Mouse (Mus musculus) liver, embryonic 14.5 days (tissue): ENCODE results near the gene Cdip1. TPM values are rescaled to one million over a fixed set of nuclear protein-coding genes. Genes with fewer than 3 reads are reported as not detected.

Source experiments
- ATAC-seq: fragments of 200-750 bp; cut with Nextera tagmentation; 2 replicates; pipeline ENCODE4 v1.8.0; 2017; ENCODE audit warnings: moderate number of reproducible peaks, mild to moderate bottlenecking, moderate library complexity; ENCODE audit not compliant: insufficient read depth
- DNase-seq, 3 experiments: peaks; one replicate each; pipeline ENCODE4 v3.0.0-alpha.2; 2012 to 2013; ENCODE audit warnings: low read depth in 3 of 3, low spot score in 3 of 3
- H3K27ac ChIP-seq: fragments of 300-500 bp; sonication (generic); 2 replicates; pipeline ENCODE4 v1.5.1; 2014; ENCODE audit warnings: moderate library complexity, mild to moderate bottlenecking, control low read depth, inconsistent platforms
- H3K27me3 ChIP-seq: fragments of 300-500 bp; sonication (generic); 2 replicates; pipeline ENCODE4 v1.6.1; 2014; ENCODE audit warnings: mild to moderate bottlenecking, low read length, moderate library complexity; ENCODE audit not compliant: control insufficient read depth, insufficient read depth
- H3K36me3 ChIP-seq: fragments of 300-500 bp; sonication (generic); replicated peaks from 2 replicates; pipeline ENCODE4 v1.6.1; 2014; ENCODE audit warnings: low read depth; ENCODE audit not compliant: control insufficient read depth, insufficient read depth
- H3K4me1 ChIP-seq, 2 experiments: fragments of 200-500 bp in 1 of 2; fragments of 300-500 bp in 1 of 2; sonication (generic) in 1 of 2; replicated peaks; 2 replicates each; pipeline ENCODE4 v1.6.1; 2012 to 2014; ENCODE audit warnings: antibody characterized with exemption in 1 of 2, inconsistent platforms in 1 of 2, low read length in 1 of 2; ENCODE audit not compliant: control insufficient read depth in 2 of 2, insufficient read depth in 2 of 2
- H3K4me2 ChIP-seq: fragments of 300-500 bp; sonication (generic); 2 replicates; pipeline ENCODE4 v1.6.1; 2014; ENCODE audit warnings: low read depth, mild to moderate bottlenecking, control low read depth, moderate library complexity
- H3K4me3 ChIP-seq, 2 experiments: fragments of 200-500 bp in 1 of 2; fragments of 300-500 bp in 1 of 2; sonication (generic) in 1 of 2; 2 replicates each; pipeline ENCODE4 v1.5.1; 2012 to 2014; ENCODE audit warnings: low read depth in 2 of 2, low read length in 2 of 2, mild to moderate bottlenecking in 2 of 2, control low read depth in 1 of 2, inconsistent platforms in 1 of 2, moderate library complexity in 1 of 2; ENCODE audit not compliant: insufficient read depth in 1 of 2
- H3K9ac ChIP-seq: fragments of 300-500 bp; sonication (generic); replicated peaks from 2 replicates; pipeline ENCODE4 v1.6.1; 2014; ENCODE audit warnings: mild to moderate bottlenecking, control low read depth, moderate library complexity
- H3K9me3 ChIP-seq: fragments of 300-500 bp; sonication (generic); 2 replicates; pipeline ENCODE4 v1.6.1; 2016; ENCODE audit warnings: low read length, mixed read lengths; ENCODE audit not compliant: control insufficient read depth
- CTCF ChIP-seq: IDR thresholded peaks from 2 replicates; pipeline ENCODE4 v1.5.1; 2016; ENCODE audit warnings: antibody characterized with exemption, low read depth, control low read depth
- EP300 ChIP-seq: IDR thresholded peaks from 2 replicates; pipeline ENCODE4 v1.6.1; 2016; ENCODE audit warnings: antibody characterized with exemption, low read depth
- WGBS: fragments of 180-500 bp; shearing (Covaris S2); extraction: QIAGEN DNeasy Blood & Tissue Kit; methylation state at CpG from one replicate; pipeline ENCODE4 v1.1.7; 2014; ENCODE audit not compliant: insufficient replicate concordance; 5-methylcytosine and 5-hydroxymethylcytosine counted together
- polyA plus RNA-seq, 2 experiments: library from polyadenylated mRNA; depleted of rRNA in 1 of 2; stranded (reverse) in 1 of 2; unstranded in 1 of 2; fragments of >200 nt; fragmentation: Nextera tagmentation in 1 of 2; extraction: Ambion mirVana in 1 of 2; gene quantifications; 2 replicates each; pipeline versions ENCODE4 v1.2.1 to v1.2.3; 2012 to 2014

Gene Cdip1
- polyA plus RNA-seq, 2 experiments: 10.0 to 11.3 TPM

GRCm38 (mm10) chr16:4796631-4797030 is 6.5 kb upstream of the Cdip1 start:
- no peak overlapping the region for H3K4me2 ChIP-seq
- TF ChIP-seq EP300 (no peak), CTCF (no peak)
- no peak overlapping the region for H3K27ac ChIP-seq
- H3K27me3 ChIP-seq: no peaks in the 10 kb centered on the region
- no peaks in the 10 kb centered on the region for H3K9me3 ChIP-seq
- WGBS: 65% methylated on average over 4 of the region's 4 CpGs
- H3K4me1 ChIP-seq: 0 out of 4 replicates have a peak, but pooled peaks cover 0 to 2% of the 10 kb centered on the region in 2 experiments
- H3K36me3 ChIP-seq: no peaks in the 10 kb centered on the region
- no peak overlapping the region for H3K4me3 ChIP-seq
- ATAC-seq: no peak
- no peak overlapping the region for H3K9ac ChIP-seq
- DNase-seq: no peak

- ATAC-seq (no peak), DNase-seq (no peak)
- peaks cover 3 to 9% of the 10 kb centered on the region in 2 experiments for H3K4me1 ChIP-seq
- WGBS: 51% methylated on average over 2 of the region's 2 CpGs
- no peak overlapping the region for H3K4me2 ChIP-seq
- TF ChIP-seq CTCF: no peak; the same call in 1 of the 2 replicates
- no peak for TF ChIP-seq EP300
- H3K9me3 ChIP-seq: no peaks in the 10 kb centered on the region
- no peak overlapping the region for H3K27ac ChIP-seq
- no peaks in the 10 kb centered on the region for H3K27me3 ChIP-seq
- no peak overlapping the region for H3K9ac ChIP-seq
- no peaks in the 10 kb centered on the region for H3K36me3 ChIP-seq
- no peak overlapping the region for H3K4me3 ChIP-seq
Observed at GRCm38 (mm10) chr16:4791332-4791731, 1.2 kb upstream of the Cdip1 start.

GRCm38 (mm10) chr16:4789311-4789768 is 752 bp downstream of the Cdip1 start:
- ATAC-seq (peak; percentile 34), DNase-seq (peak in 1 of 3 experiments; percentile 13)
- H3K27ac ChIP-seq: no peak overlapping the region
- H3K9ac ChIP-seq: peak overlapping the region; percentile 85
- WGBS: 2% methylated on average over 29 of the region's 29 CpGs
- H3K4me1 ChIP-seq: peaks cover 3 to 9% of the 10 kb centered on the region in 2 experiments
- H3K4me2 ChIP-seq: peak overlapping the region; percentile 95
- no peaks in the 10 kb centered on the region for H3K27me3 ChIP-seq
- no peaks in the 10 kb centered on the region for H3K9me3 ChIP-seq
- TF ChIP-seq CTCF: no peak
- TF ChIP-seq EP300: no peak
- H3K36me3 ChIP-seq: no peaks in the 10 kb centered on the region
- peak overlapping the region; percentile 72 to 78 for H3K4me3 ChIP-seq

GRCm38 (mm10) chr16:4788176-4788575 is 1.9 kb downstream of the Cdip1 start:
- TF ChIP-seq CTCF (no peak), EP300 (no peak)
- H3K36me3 ChIP-seq: no peaks in the 10 kb centered on the region
- H3K27me3 ChIP-seq: no peaks in the 10 kb centered on the region
- H3K9me3 ChIP-seq: no peaks in the 10 kb centered on the region
- H3K9ac ChIP-seq: no peak overlapping the region
- DNase-seq: no peak
- no peak overlapping the region for H3K4me3 ChIP-seq
- no peak overlapping the region for H3K27ac ChIP-seq
- H3K4me2 ChIP-seq: peak overlapping the region; percentile 4; the same call in 1 of the 2 replicates
- H3K4me1 ChIP-seq: peaks cover 3 to 9% of the 10 kb centered on the region in 2 experiments
- no peak for ATAC-seq

GRCm38 (mm10) chr16:4785706-4786105 is 4.4 kb downstream of the Cdip1 start:
- Histone ChIP-seq H3K27ac (no peak overlapping the region), H3K9ac (no peak overlapping the region), H3K9me3 (no peaks in the 10 kb centered on the region), H3K4me2 (no peak overlapping the region), H3K27me3 (no peaks in the 10 kb centered on the region), H3K4me3 (no peak overlapping the region), H3K4me1 (peaks cover 3 to 9% of the 10 kb centered on the region in 2 experiments), H3K36me3 (no peaks in the 10 kb centered on the region)
- WGBS: 68% methylated on average over 4 of the region's 4 CpGs
- ATAC-seq: no peak
- TF ChIP-seq EP300 (no peak), CTCF (no peak)
- DNase-seq: no peak
